Mouse (Mus musculus): ENCODE measurements around the gene Hoxa7. TPM values are rescaled to one million over a fixed set of nuclear protein-coding genes. Genes with fewer than 3 reads are reported as not detected.

Gene Hoxa7
- polyA plus RNA-seq, 1 experiment = not detected

GRCm38 (mm10) chr6:52211961-52212360 lies 9.7 kb downstream of the Hoxa7 start:
- Histone ChIP-seq H3K4me1 (ENCODE audit: control insufficient read depth, insufficient read depth, low read length) (no peaks in the 10 kb centered on the region), H3K27ac (ENCODE audit: insufficient read depth, low read depth, low read length) (no peak overlapping the region), H3K4me3 (ENCODE audit: insufficient read depth, low read depth, low read length) (no peak overlapping the region)
- WGBS = 6% methylated on average over 13 of the region's 13 CpGs
- TF ChIP-seq CTCF (IDR thresholded peaks at IDR 0.05; ENCODE audit: insufficient read depth, low read depth, low read length) = no peak
- no peak for TF ChIP-seq POLR2A (IDR thresholded peaks at IDR 0.05; ENCODE audit: insufficient read depth, low read depth, low read length)

GRCm38 (mm10) chr6:52211170-52211935 lies 10.3 kb downstream of the Hoxa7 start:
- Histone ChIP-seq H3K4me3 (ENCODE audit: insufficient read depth, low read depth, low read length) (no peak overlapping the region), H3K27ac (ENCODE audit: insufficient read depth, low read depth, low read length) (no peak overlapping the region), H3K4me1 (ENCODE audit: control insufficient read depth, insufficient read depth, low read length) (no peaks in the 10 kb centered on the region)
- WGBS = 2% methylated on average over 37 of the region's 37 CpGs
- TF ChIP-seq CTCF (IDR thresholded peaks at IDR 0.05; ENCODE audit: insufficient read depth, low read depth, low read length) = peak; percentile 66
- no peak for TF ChIP-seq POLR2A (IDR thresholded peaks at IDR 0.05; ENCODE audit: insufficient read depth, low read depth, low read length)

GRCm38 (mm10) chr6:52209685-52210046 lies 12.0 kb downstream of the Hoxa7 start:
- WGBS = 10% methylated on average over 12 of the region's 12 CpGs
- TF ChIP-seq CTCF (IDR thresholded peaks at IDR 0.05; ENCODE audit: insufficient read depth, low read depth, low read length) = no peak
- TF ChIP-seq POLR2A (IDR thresholded peaks at IDR 0.05; ENCODE audit: insufficient read depth, low read depth, low read length) = no peak
- H3K4me3 ChIP-seq (ENCODE audit: insufficient read depth, low read depth, low read length) = no peak overlapping the region

GRCm38 (mm10) chr6:52208868-52209684 lies 12.6 kb downstream of the Hoxa7 start:
- no peak for TF ChIP-seq CTCF (IDR thresholded peaks at IDR 0.05; ENCODE audit: insufficient read depth, low read depth, low read length)
- TF ChIP-seq POLR2A (IDR thresholded peaks at IDR 0.05; ENCODE audit: insufficient read depth, low read depth, low read length) = no peak
- Histone ChIP-seq H3K4me3 (ENCODE audit: insufficient read depth, low read depth, low read length) (no peak overlapping the region), H3K4me1 (ENCODE audit: control insufficient read depth, insufficient read depth, low read length) (no peaks in the 10 kb centered on the region), H3K27ac (ENCODE audit: insufficient read depth, low read depth, low read length) (no peak overlapping the region)
- 8% methylated on average over 18 of the region's 18 CpGs for WGBS

More at GRCm38 (mm10) chr6:52209685-52210046, 12.0 kb downstream of the Hoxa7 start:
- Histone ChIP-seq H3K27ac (ENCODE audit: insufficient read depth, low read depth, low read length) (no peak overlapping the region), H3K4me1 (ENCODE audit: control insufficient read depth, insufficient read depth, low read length) (no peaks in the 10 kb centered on the region)

- Histone ChIP-seq H3K4me1 (ENCODE audit: control insufficient read depth, insufficient read depth, low read length) (peaks cover 4% of the 10 kb centered on the region), H3K4me3 (ENCODE audit: insufficient read depth, low read depth, low read length) (no peak within 1 kb of the TSS), H3K27ac (ENCODE audit: insufficient read depth, low read depth, low read length) (no peak within 1 kb of the TSS)
- TF ChIP-seq POLR2A (IDR thresholded peaks at IDR 0.05; ENCODE audit: insufficient read depth, low read depth, low read length) (no peak), CTCF (IDR thresholded peaks at IDR 0.05; ENCODE audit: insufficient read depth, low read depth, low read length) (no peak)
- 1% methylated on average over 47 of the region's 47 CpGs for WGBS
Measured at GRCm38 (mm10) chr6:52208072-52208867, 13.4 kb downstream of the Hoxa7 start, which contains the start of gene Hoxa6. Hoxa6 (minus strand) TSS chr6:52208722.

- Histone ChIP-seq H3K4me3 (ENCODE audit: insufficient read depth, low read depth, low read length) (no peak overlapping the region), H3K4me1 (ENCODE audit: control insufficient read depth, insufficient read depth, low read length) (peaks cover 4% of the 10 kb centered on the region), H3K27ac (ENCODE audit: insufficient read depth, low read depth, low read length) (no peak overlapping the region)
- TF ChIP-seq CTCF (IDR thresholded peaks at IDR 0.05; ENCODE audit: insufficient read depth, low read depth, low read length) (no peak), POLR2A (IDR thresholded peaks at IDR 0.05; ENCODE audit: insufficient read depth, low read depth, low read length) (no peak)
Measured at GRCm38 (mm10) chr6:52207684-52207976, 14.0 kb downstream of the Hoxa7 start.

- 8% methylated on average over 4 of the region's 4 CpGs for WGBS
- Histone ChIP-seq H3K4me3 (ENCODE audit: insufficient read depth, low read depth, low read length) (no peak overlapping the region), H3K4me1 (ENCODE audit: control insufficient read depth, insufficient read depth, low read length) (peaks cover 4% of the 10 kb centered on the region), H3K27ac (ENCODE audit: insufficient read depth, low read depth, low read length) (no peak overlapping the region)
- TF ChIP-seq POLR2A (IDR thresholded peaks at IDR 0.05; ENCODE audit: insufficient read depth, low read depth, low read length) (no peak), CTCF (IDR thresholded peaks at IDR 0.05; ENCODE audit: insufficient read depth, low read depth, low read length) (no peak)
Measured at GRCm38 (mm10) chr6:52206882-52207683, 14.6 kb downstream of the Hoxa7 start.
